Mouse (Mus musculus): ENCODE data around the gene Mafk. TPM values are rescaled to one million over a fixed set of nuclear protein-coding genes. Genes with fewer than 3 reads are reported as not detected.

The Mafk gene
- polyA plus RNA-seq, 1 experiment from 2014 or later, result 24.9 TPM

DNA sequence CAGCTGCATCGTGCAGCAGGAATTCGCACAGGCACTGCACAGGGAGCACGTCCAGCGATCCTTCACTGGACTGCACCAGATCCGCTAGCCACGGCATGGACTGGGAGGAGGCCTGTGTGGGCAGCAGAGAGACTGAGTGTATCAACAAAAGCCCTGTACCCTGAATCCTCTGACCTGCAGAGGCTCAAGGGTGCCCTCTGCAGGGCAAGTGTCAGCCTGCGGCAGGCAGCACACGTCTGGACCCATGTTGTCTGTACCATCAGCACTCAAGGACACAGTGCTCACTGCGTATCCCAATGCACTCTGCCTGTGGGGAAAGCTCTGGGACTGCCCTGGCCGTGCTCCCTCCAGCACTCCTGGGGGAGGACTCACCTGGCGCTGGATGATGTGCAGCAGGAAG lies 27.0 kb upstream of the Mafk start:
- no peaks in the 10 kb centered on the region for H3K9me3 ChIP-seq (replicated peaks; ENCODE audit: control insufficient read depth, low read length)
- no peak for ATAC-seq (replicated peaks; ENCODE audit: extremely low read depth, insufficient read depth, low FRiP score)
- H3K27ac ChIP-seq (ENCODE audit: low read length), result no peak overlapping the region
- no peaks in the 10 kb centered on the region for H3K4me1 ChIP-seq (ENCODE audit: control insufficient read depth, insufficient read depth, low read length)
- 72% methylated on average over 11 of the region's 11 CpGs for WGBS
- no peak overlapping the region for H3K4me3 ChIP-seq (ENCODE audit: low read length)
- no peaks in the 10 kb centered on the region for H3K27me3 ChIP-seq (ENCODE audit: control insufficient read depth, insufficient read depth, low read length)
- no peak overlapping the region for H3K9ac ChIP-seq (ENCODE audit: low read length)
- H3K4me2 ChIP-seq (ENCODE audit: low read depth, low read length), result no peak overlapping the region
- peaks cover 63% of the 10 kb centered on the region for H3K36me3 ChIP-seq (ENCODE audit: control insufficient read depth, insufficient read depth)

DNA sequence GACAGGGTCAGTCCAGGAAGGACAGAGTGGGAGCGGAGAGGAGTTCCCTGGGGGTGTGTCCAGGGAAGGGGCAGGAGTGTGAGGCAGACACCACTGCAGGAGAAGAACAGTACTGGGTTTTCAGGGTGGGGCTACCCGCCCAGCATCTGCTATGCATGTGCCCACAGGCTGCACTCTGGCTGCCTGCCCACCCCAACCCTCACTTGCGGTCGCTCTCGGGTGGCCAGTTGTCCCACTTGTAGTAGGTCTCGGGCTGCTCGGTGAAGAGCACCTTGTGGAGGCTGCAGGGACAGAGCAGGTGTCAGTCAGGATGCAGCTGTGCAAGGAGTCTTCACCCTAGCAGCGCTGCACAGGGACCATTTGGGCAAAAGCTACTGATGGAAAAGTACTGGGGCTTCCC lies 23.1 kb upstream of the Mafk start:
- no peak overlapping the region for H3K9ac ChIP-seq (ENCODE audit: low read length)
- H3K4me2 ChIP-seq (ENCODE audit: low read depth, low read length), result no peak overlapping the region
- no peak overlapping the region for H3K27ac ChIP-seq (ENCODE audit: low read length)
- H3K27me3 ChIP-seq (ENCODE audit: control insufficient read depth, insufficient read depth, low read length), result no peaks in the 10 kb centered on the region
- no peaks in the 10 kb centered on the region for H3K9me3 ChIP-seq (replicated peaks; ENCODE audit: control insufficient read depth, low read length)
- no peaks in the 10 kb centered on the region for H3K4me1 ChIP-seq (ENCODE audit: control insufficient read depth, insufficient read depth, low read length)
- no peak overlapping the region for H3K4me3 ChIP-seq (ENCODE audit: low read length)
- 90% methylated on average over 8 of the region's 8 CpGs for WGBS
- peaks cover 63% of the 10 kb centered on the region for H3K36me3 ChIP-seq (ENCODE audit: control insufficient read depth, insufficient read depth)
- no peak for ATAC-seq (replicated peaks; ENCODE audit: extremely low read depth, insufficient read depth, low FRiP score)

DNA sequence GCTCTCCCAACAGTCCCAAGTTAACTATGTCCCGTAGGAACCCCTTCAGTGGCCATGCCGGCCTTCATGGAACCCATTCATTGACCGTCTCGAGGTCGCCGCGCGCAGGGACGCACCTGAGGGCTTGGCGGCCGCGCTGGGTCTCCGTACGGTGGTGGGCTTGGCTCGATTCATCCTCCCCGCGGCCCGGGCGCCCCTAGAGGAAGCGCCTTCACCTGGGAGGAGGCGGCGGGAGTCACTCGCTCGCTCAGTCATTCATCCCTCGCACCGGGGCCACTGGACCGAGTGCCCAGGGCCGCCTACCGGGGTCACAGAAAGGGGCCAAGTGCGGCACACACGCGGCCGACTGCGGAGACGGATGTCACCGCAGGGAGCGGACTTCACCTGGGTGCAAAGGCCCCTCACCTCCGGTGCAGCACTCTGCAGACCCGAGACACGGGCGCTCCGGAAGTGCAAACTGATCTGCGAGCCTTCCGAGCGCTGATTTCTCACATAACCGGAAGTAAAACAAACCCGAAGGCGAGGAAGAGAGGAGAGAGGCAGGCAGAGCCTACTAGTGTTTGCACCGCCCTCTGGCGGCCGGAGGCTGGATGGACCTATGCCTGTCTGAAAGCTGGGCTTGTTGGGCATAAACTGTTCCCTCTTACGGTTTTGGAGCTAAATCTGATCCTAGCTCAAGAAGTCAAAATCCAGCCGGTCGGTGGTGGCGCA lies 15.9 kb upstream of the Mafk start, which contains the start of gene Ints1:
Gene Ints1, minus strand, starts transcription at position 459 of the 711 bp plus-strand sequence.
- Histone ChIP-seq H3K4me2 (ENCODE audit: low read depth, low read length) (peak within 1 kb of the TSS; percentile 92), H3K4me3 (ENCODE audit: low read length) (peak within 1 kb of the TSS; percentile 97), H3K36me3 (ENCODE audit: control insufficient read depth, insufficient read depth) (peaks cover 27% of the 10 kb centered on the region), H3K4me1 (ENCODE audit: control insufficient read depth, insufficient read depth, low read length) (peaks cover 8% of the 10 kb centered on the region), H3K9me3 (replicated peaks; ENCODE audit: control insufficient read depth, low read length) (no peaks in the 10 kb centered on the region), H3K27me3 (ENCODE audit: control insufficient read depth, insufficient read depth, low read length) (no peaks in the 10 kb centered on the region), H3K9ac (ENCODE audit: low read length) (peak within 1 kb of the TSS; percentile 93), H3K27ac (ENCODE audit: low read length) (peak within 1 kb of the TSS; percentile 46; the same call in 1 of the 2 replicates)
- peak; percentile 85 for ATAC-seq (replicated peaks; ENCODE audit: extremely low read depth, insufficient read depth, low FRiP score)
- under 1% methylated on average over 55 of the region's 55 CpGs for WGBS

DNA sequence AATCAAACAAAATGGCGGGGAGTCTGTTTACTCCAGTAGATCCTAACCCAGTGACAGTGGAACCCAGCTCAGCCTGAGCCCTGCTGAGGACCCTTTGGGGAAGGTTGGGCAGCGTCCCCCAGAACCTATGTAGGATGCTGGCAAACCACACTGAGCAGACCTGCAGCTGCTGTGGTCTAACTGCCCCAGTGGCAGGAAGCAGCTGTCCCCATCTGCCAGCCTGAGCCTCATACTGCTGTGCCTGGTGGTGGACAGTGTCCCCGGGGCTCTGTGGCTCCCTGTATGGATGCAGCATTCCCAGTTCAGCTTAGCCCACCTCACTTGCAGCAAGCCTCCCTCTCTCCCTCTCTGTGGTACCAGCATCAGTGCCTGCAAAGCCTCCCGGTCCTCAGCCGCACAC lies 14.3 kb upstream of the Mafk start:
- Histone ChIP-seq H3K4me3 (ENCODE audit: low read length) (no peak overlapping the region), H3K9me3 (replicated peaks; ENCODE audit: control insufficient read depth, low read length) (no peaks in the 10 kb centered on the region), H3K4me2 (ENCODE audit: low read depth, low read length) (no peak overlapping the region), H3K27ac (ENCODE audit: low read length) (peak overlapping the region; percentile 36; the same call in 1 of the 2 replicates), H3K27me3 (ENCODE audit: control insufficient read depth, insufficient read depth, low read length) (no peaks in the 10 kb centered on the region), H3K4me1 (ENCODE audit: control insufficient read depth, insufficient read depth, low read length) (peaks cover 8% of the 10 kb centered on the region), H3K9ac (ENCODE audit: low read length) (no peak overlapping the region), H3K36me3 (ENCODE audit: control insufficient read depth, insufficient read depth) (peaks cover 12% of the 10 kb centered on the region)
- 66% methylated on average over 5 of the region's 5 CpGs for WGBS
- ATAC-seq (replicated peaks; ENCODE audit: extremely low read depth, insufficient read depth, low FRiP score), result peak; percentile 49

- H3K27ac ChIP-seq (ENCODE audit: low read length), result no peak overlapping the region
- no peaks in the 10 kb centered on the region for H3K4me1 ChIP-seq (ENCODE audit: control insufficient read depth, insufficient read depth, low read length)
- H3K4me3 ChIP-seq (ENCODE audit: low read length), result no peak overlapping the region
- no peak overlapping the region for H3K4me2 ChIP-seq (ENCODE audit: low read depth, low read length)
- no peak overlapping the region for H3K9ac ChIP-seq (ENCODE audit: low read length)
- no peak for ATAC-seq (replicated peaks; ENCODE audit: extremely low read depth, insufficient read depth, low FRiP score)
- no peaks in the 10 kb centered on the region for H3K36me3 ChIP-seq (ENCODE audit: control insufficient read depth, insufficient read depth)
- 62% methylated on average over 8 of the region's 8 CpGs for WGBS
- H3K9me3 ChIP-seq (replicated peaks; ENCODE audit: control insufficient read depth, low read length), result no peaks in the 10 kb centered on the region
- H3K27me3 ChIP-seq (ENCODE audit: control insufficient read depth, insufficient read depth, low read length), result no peaks in the 10 kb centered on the region
Measured at GRCm38 (mm10) chr5:139781406-139781805, 9.9 kb upstream of the Mafk start.

DNA sequence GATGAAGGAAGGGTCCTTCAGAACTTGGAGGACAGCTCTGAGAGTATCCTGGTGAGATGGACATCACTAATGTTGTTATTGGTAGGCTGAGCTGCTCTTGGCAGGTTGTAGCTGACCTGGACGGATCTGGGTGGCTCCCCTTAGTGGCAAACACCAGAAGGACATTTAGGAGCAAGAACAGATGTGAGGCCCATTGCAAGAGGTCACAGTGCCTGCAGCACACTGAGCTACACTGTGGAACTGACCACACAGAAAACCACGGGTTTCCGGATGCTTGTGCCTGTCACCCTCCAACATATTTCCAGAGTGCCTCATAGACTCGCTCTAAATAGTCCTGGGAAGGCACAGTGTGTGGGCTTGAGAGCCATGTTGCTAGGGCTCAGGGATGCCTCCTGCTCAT lies 1.8 kb upstream of the Mafk start:
- H3K36me3 ChIP-seq (ENCODE audit: control insufficient read depth, insufficient read depth), result no peaks in the 10 kb centered on the region
- H3K4me3 ChIP-seq (ENCODE audit: low read length), result no peak overlapping the region
- WGBS, result 60% methylated on average over 4 of the region's 4 CpGs
- peaks cover 26% of the 10 kb centered on the region for H3K4me1 ChIP-seq (ENCODE audit: control insufficient read depth, insufficient read depth, low read length)
- no peak overlapping the region for H3K27ac ChIP-seq (ENCODE audit: low read length)
- H3K9ac ChIP-seq (ENCODE audit: low read length), result no peak overlapping the region
- H3K4me2 ChIP-seq (ENCODE audit: low read depth, low read length), result no peak overlapping the region
- ATAC-seq (replicated peaks; ENCODE audit: extremely low read depth, insufficient read depth, low FRiP score), result no peak
- H3K9me3 ChIP-seq (replicated peaks; ENCODE audit: control insufficient read depth, low read length), result no peaks in the 10 kb centered on the region
- no peaks in the 10 kb centered on the region for H3K27me3 ChIP-seq (ENCODE audit: control insufficient read depth, insufficient read depth, low read length)

DNA sequence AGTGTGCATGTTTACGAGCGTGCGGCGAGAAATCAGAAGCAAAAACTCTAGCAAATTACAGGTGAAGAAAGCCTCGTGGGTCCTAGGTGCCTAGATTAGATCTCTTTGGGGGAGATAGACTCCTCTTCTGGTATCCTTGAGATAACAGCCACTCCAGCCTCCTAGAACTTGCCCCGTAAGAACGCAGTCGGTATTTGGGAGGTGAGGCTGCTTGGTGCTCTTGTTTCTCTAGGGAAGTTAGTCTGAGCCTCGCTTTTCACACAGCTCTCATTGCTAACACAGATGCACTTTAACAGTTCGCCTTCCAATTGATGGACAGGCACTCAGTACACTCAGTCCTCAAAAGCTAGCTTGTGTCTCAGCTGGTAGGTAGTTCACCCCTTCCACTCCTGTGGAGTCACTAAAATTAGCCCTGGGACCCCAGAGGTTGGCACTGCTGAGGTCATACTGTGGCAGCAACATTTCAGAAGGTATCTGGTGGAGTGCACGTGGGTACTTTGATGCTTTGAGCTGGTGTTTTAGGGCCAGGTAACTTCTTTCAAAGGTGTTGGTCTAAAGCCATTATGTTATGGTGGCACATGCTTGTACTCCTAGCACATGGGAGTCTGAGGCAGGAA lies 954 bp downstream of the Mafk start:
- no peaks in the 10 kb centered on the region for H3K9me3 ChIP-seq (replicated peaks; ENCODE audit: control insufficient read depth, low read length)
- peak overlapping the region; percentile 99 for H3K4me2 ChIP-seq (ENCODE audit: low read depth, low read length)
- peak overlapping the region; percentile 96 for H3K9ac ChIP-seq (ENCODE audit: low read length)
- peaks cover 52% of the 10 kb centered on the region for H3K4me1 ChIP-seq (ENCODE audit: control insufficient read depth, insufficient read depth, low read length)
- 4% methylated on average over 11 of the region's 11 CpGs for WGBS
- peak overlapping the region; percentile 99 for H3K4me3 ChIP-seq (ENCODE audit: low read length)
- no peak for ATAC-seq (replicated peaks; ENCODE audit: extremely low read depth, insufficient read depth, low FRiP score)
- no peaks in the 10 kb centered on the region for H3K27me3 ChIP-seq (ENCODE audit: control insufficient read depth, insufficient read depth, low read length)
- H3K27ac ChIP-seq (ENCODE audit: low read length), result peak overlapping the region; percentile 93
- no peaks in the 10 kb centered on the region for H3K36me3 ChIP-seq (ENCODE audit: control insufficient read depth, insufficient read depth)

- no peak for ATAC-seq (replicated peaks; ENCODE audit: extremely low read depth, insufficient read depth, low FRiP score)
- H3K9me3 ChIP-seq (replicated peaks; ENCODE audit: control insufficient read depth, low read length), result no peaks in the 10 kb centered on the region
- peak overlapping the region; percentile 99 for H3K4me3 ChIP-seq (ENCODE audit: low read length)
- H3K4me2 ChIP-seq (ENCODE audit: low read depth, low read length), result peak overlapping the region; percentile 99
- peak overlapping the region; percentile 96 for H3K9ac ChIP-seq (ENCODE audit: low read length)
- H3K27ac ChIP-seq (ENCODE audit: low read length), result peak overlapping the region; percentile 93
- no peaks in the 10 kb centered on the region for H3K27me3 ChIP-seq (ENCODE audit: control insufficient read depth, insufficient read depth, low read length)
- H3K36me3 ChIP-seq (ENCODE audit: control insufficient read depth, insufficient read depth), result no peaks in the 10 kb centered on the region
- peaks cover 59% of the 10 kb centered on the region for H3K4me1 ChIP-seq (ENCODE audit: control insufficient read depth, insufficient read depth, low read length)
- 9% methylated on average over 3 of the region's 3 CpGs for WGBS
Measured at GRCm38 (mm10) chr5:139792966-139793337, 1.6 kb downstream of the Mafk start.

GRCm38 (mm10) chr5:139793338-139794089 lies 2.2 kb downstream of the Mafk start:
- H3K27me3 ChIP-seq (ENCODE audit: control insufficient read depth, insufficient read depth, low read length), result no peaks in the 10 kb centered on the region
- H3K4me1 ChIP-seq (ENCODE audit: control insufficient read depth, insufficient read depth, low read length), result peaks cover 64% of the 10 kb centered on the region
- H3K9me3 ChIP-seq (replicated peaks; ENCODE audit: control insufficient read depth, low read length), result no peaks in the 10 kb centered on the region
- H3K9ac ChIP-seq (ENCODE audit: low read length), result peak overlapping the region; percentile 96
- H3K4me2 ChIP-seq (ENCODE audit: low read depth, low read length), result peak overlapping the region; percentile 99
- H3K27ac ChIP-seq (ENCODE audit: low read length), result peak overlapping the region; percentile 93
- no peaks in the 10 kb centered on the region for H3K36me3 ChIP-seq (ENCODE audit: control insufficient read depth, insufficient read depth)
- peak overlapping the region; percentile 99 for H3K4me3 ChIP-seq (ENCODE audit: low read length)
- 20% methylated on average over 11 of the region's 11 CpGs for WGBS
- ATAC-seq (replicated peaks; ENCODE audit: extremely low read depth, insufficient read depth, low FRiP score), result no peak
